Mouse (Mus musculus) induced T-regulatory cell, adult 2 months (primary cell): Measurements from ENCODE around the gene Frem3.
A peak's percentile ranks its signal among the peaks of the same experiment; 100 is the strongest.

Experiments used
- DNase-seq: peaks from one replicate; pipeline ENCODE4 v3.0.0-alpha.2; 2012; ENCODE audit warnings: low read depth

Gene Frem3

GRCm38 (mm10) chr8:80610549-80611440 is at the start of gene Frem3:
Frem3 (plus strand) TSS chr8:80611080.
- DNase-seq, result no peak

- DNase-seq, result no peak
These were observed 46.6 kb upstream of the Frem3 start for GRCm38 (mm10) chr8:80564205-80564839.

GRCm38 (mm10) chr8:80567471-80567870 is 43.4 kb upstream of the Frem3 start:
- DNase-seq, result no peak

- DNase-seq, result no peak
These were observed 42.5 kb upstream of the Frem3 start for GRCm38 (mm10) chr8:80568243-80568995.

GRCm38 (mm10) chr8:80572417-80573061 is 38.3 kb upstream of the Frem3 start:
- no peak for DNase-seq

- DNase-seq, result no peak
These were observed 33.8 kb upstream of the Frem3 start for GRCm38 (mm10) chr8:80577126-80577525.

GRCm38 (mm10) chr8:80579038-80579437 is 31.8 kb upstream of the Frem3 start:
- no peak for DNase-seq

GRCm38 (mm10) chr8:80592626-80593025 is 18.3 kb upstream of the Frem3 start:
- no peak for DNase-seq

- DNase-seq, result no peak
These were observed 10.2 kb upstream of the Frem3 start for GRCm38 (mm10) chr8:80600600-80601170.

GRCm38 (mm10) chr8:80601886-80602285 is 9.0 kb upstream of the Frem3 start:
- DNase-seq, result no peak

- DNase-seq, result no peak
These were observed 3.8 kb upstream of the Frem3 start for GRCm38 (mm10) chr8:80607082-80607481.

- no peak for DNase-seq
These were observed 516 bp downstream of the Frem3 start for GRCm38 (mm10) chr8:80611441-80611751.

GRCm38 (mm10) chr8:80619787-80620186 is 8.9 kb downstream of the Frem3 start:
- peak; percentile 0 for DNase-seq

GRCm38 (mm10) chr8:80647394-80647793 is 36.5 kb downstream of the Frem3 start:
- DNase-seq, result no peak

- no peak for DNase-seq
These were observed 46.8 kb downstream of the Frem3 start for GRCm38 (mm10) chr8:80657639-80658038.

GRCm38 (mm10) chr8:80661055-80661454 is 50.2 kb downstream of the Frem3 start:
- no peak for DNase-seq

GRCm38 (mm10) chr8:80663476-80663875 is 52.6 kb downstream of the Frem3 start:
- no peak for DNase-seq

GRCm38 (mm10) chr8:80669277-80669901 is 58.5 kb downstream of the Frem3 start:
- no peak for DNase-seq

- no peak for DNase-seq
These were observed 71.7 kb downstream of the Frem3 start for GRCm38 (mm10) chr8:80682594-80682993.

- DNase-seq, result no peak
These were observed 73.0 kb downstream of the Frem3 start for GRCm38 (mm10) chr8:80683756-80684335.

- DNase-seq, result peak; percentile 45
These were observed 77.3 kb downstream of the Frem3 start for GRCm38 (mm10) chr8:80688141-80688540.
